Mouse (Mus musculus) myocyte (in vitro differentiated cells): ENCODE data around the gene Plekha7.

Experiments used
- CEBPB ChIP-seq: IDR thresholded peaks from 2 replicates; pipeline ENCODE4 v1.6.1; 2011; ENCODE audit warnings: mild to moderate bottlenecking, moderate library complexity; ENCODE audit not compliant: poor library complexity, insufficient read depth, severe bottlenecking
- E2F4 ChIP-seq: IDR thresholded peaks from one replicate; pipeline ENCODE4 v1.6.1; 2011; ENCODE audit warnings: mild to moderate bottlenecking, control low read depth, moderate library complexity; ENCODE audit not compliant: insufficient read depth
- MAX ChIP-seq: IDR thresholded peaks from one replicate; pipeline ENCODE4 v1.6.1; 2011; ENCODE audit warnings: low read depth, mild to moderate bottlenecking, control low read depth
- MYOD1 ChIP-seq, 3 experiments: IDR thresholded peaks; one replicate each; pipeline ENCODE4 v1.6.1; 2011; ENCODE audit warnings: control low read depth in 2 of 3, low read depth in 2 of 3, mild to moderate bottlenecking in 2 of 3, moderate library complexity in 1 of 3; ENCODE audit not compliant: insufficient read length in 2 of 3, control insufficient read depth in 1 of 3
- POLR2A ChIP-seq: IDR thresholded peaks from one replicate; pipeline ENCODE4 v1.6.1; 2011; ENCODE audit warnings: low read depth, mild to moderate bottlenecking, control low read depth, moderate library complexity; ENCODE audit not compliant: insufficient read length

DNA sequence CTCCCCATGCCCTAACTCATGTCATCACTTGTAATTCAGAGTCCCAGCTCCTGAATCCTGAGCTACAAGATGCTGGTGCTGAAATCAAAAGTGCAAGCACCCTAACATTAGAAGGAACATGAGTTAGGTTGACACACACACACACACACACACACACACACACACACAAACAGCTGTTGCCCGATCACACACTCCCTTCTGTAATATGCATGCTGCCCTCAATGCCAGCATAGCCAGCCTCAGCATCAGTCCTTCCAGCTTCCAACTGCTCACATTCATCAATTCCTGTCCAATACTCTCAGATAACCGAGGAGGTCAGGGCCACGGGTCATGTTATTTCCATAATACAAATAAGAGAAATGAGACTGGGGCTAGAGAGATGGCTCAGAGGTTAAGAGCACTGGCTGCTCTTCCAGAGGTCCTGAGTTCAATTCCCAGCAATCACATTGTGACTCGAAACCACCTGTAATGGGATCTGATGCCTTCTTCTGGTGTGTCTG lies 116.0 kb downstream of the Plekha7 start:
- peak in 2 of 3 experiments; percentile 76 to 84 for TF ChIP-seq MYOD1 (IDR thresholded peaks at IDR 0.05; ENCODE audit: control insufficient read depth in 1 of 3, insufficient read length in 2 of 3, low read depth in 2 of 3)
- TF ChIP-seq MAX = no peak
- TF ChIP-seq E2F4 = no peak
- no peak for TF ChIP-seq CEBPB
- no peak for TF ChIP-seq POLR2A
